Mouse (Mus musculus): ENCODE data around the gene Prss29. TPM values are rescaled to one million over a fixed set of nuclear protein-coding genes. Genes with fewer than 3 reads are reported as not detected.

The Prss29 gene
- polyA plus RNA-seq, 1 experiment from 2014 or later: not detected

GRCm38 (mm10) chr17:25320819-25321218, 2.4 kb downstream of the Prss29 start:
- Histone ChIP-seq H3K27me3 (ENCODE audit: control insufficient read depth, insufficient read depth, low read length) (no peaks in the 10 kb centered on the region), H3K4me1 (ENCODE audit: control insufficient read depth, insufficient read depth, low read length) (no peaks in the 10 kb centered on the region), H3K4me2 (ENCODE audit: low read depth, low read length) (no peak overlapping the region), H3K4me3 (ENCODE audit: low read depth, low read length) (no peak overlapping the region), H3K36me3 (replicated peaks; ENCODE audit: control insufficient read depth, insufficient read depth, low read depth, low read length) (no peaks in the 10 kb centered on the region), H3K9me3 (replicated peaks; ENCODE audit: control insufficient read depth, low read length) (no peaks in the 10 kb centered on the region), H3K27ac (replicated peaks; ENCODE audit: low read depth, low read length) (no peak overlapping the region), H3K9ac (replicated peaks; ENCODE audit: low read length) (no peak overlapping the region)
- DNase-seq (ENCODE audit: low spot score) (no peak), ATAC-seq (replicated peaks; ENCODE audit: insufficient number of reproducible peaks, low FRiP score, low TSS enrichment, low read depth) (no peak)
- 86% methylated on average over 8 of the region's 8 CpGs for WGBS

GRCm38 (mm10) chr17:25322930-25323329, 4.5 kb downstream of the Prss29 start:
- no peak for DNase-seq (ENCODE audit: low spot score)
- no peaks in the 10 kb centered on the region for H3K9me3 ChIP-seq (replicated peaks; ENCODE audit: control insufficient read depth, low read length)
- H3K4me3 ChIP-seq (ENCODE audit: low read depth, low read length): no peak overlapping the region
- H3K27me3 ChIP-seq (ENCODE audit: control insufficient read depth, insufficient read depth, low read length): no peaks in the 10 kb centered on the region
- H3K27ac ChIP-seq (replicated peaks; ENCODE audit: low read depth, low read length): no peak overlapping the region
- WGBS: 27% methylated on average over 2 of the region's 2 CpGs
- no peaks in the 10 kb centered on the region for H3K36me3 ChIP-seq (replicated peaks; ENCODE audit: control insufficient read depth, insufficient read depth, low read depth, low read length)
- no peaks in the 10 kb centered on the region for H3K4me1 ChIP-seq (ENCODE audit: control insufficient read depth, insufficient read depth, low read length)
- H3K4me2 ChIP-seq (ENCODE audit: low read depth, low read length): no peak overlapping the region
- ATAC-seq (replicated peaks; ENCODE audit: insufficient number of reproducible peaks, low FRiP score, low TSS enrichment, low read depth): no peak
- no peak overlapping the region for H3K9ac ChIP-seq (replicated peaks; ENCODE audit: low read length)

- Histone ChIP-seq H3K27me3 (ENCODE audit: control insufficient read depth, insufficient read depth, low read length) (no peaks in the 10 kb centered on the region), H3K4me1 (ENCODE audit: control insufficient read depth, insufficient read depth, low read length) (no peaks in the 10 kb centered on the region)
These were observed 13.9 kb downstream of the Prss29 start for GRCm38 (mm10) chr17:25332321-25332720.

GRCm38 (mm10) chr17:25333943-25334342, 15.5 kb downstream of the Prss29 start:
- DNase-seq (ENCODE audit: low spot score) (peak; percentile 89), ATAC-seq (replicated peaks; ENCODE audit: insufficient number of reproducible peaks, low FRiP score, low TSS enrichment, low read depth) (no peak)
- H3K9me3 ChIP-seq (replicated peaks; ENCODE audit: control insufficient read depth, low read length): no peaks in the 10 kb centered on the region
- H3K9ac ChIP-seq (replicated peaks; ENCODE audit: low read length): no peak overlapping the region
- H3K27ac ChIP-seq (replicated peaks; ENCODE audit: low read depth, low read length): no peak overlapping the region
- no peak overlapping the region for H3K4me2 ChIP-seq (ENCODE audit: low read depth, low read length)
- no peaks in the 10 kb centered on the region for H3K4me1 ChIP-seq (ENCODE audit: control insufficient read depth, insufficient read depth, low read length)
- no peaks in the 10 kb centered on the region for H3K27me3 ChIP-seq (ENCODE audit: control insufficient read depth, insufficient read depth, low read length)
- H3K4me3 ChIP-seq (ENCODE audit: low read depth, low read length): no peak overlapping the region
- WGBS: under 1% methylated on average over 8 of the region's 8 CpGs
- no peaks in the 10 kb centered on the region for H3K36me3 ChIP-seq (replicated peaks; ENCODE audit: control insufficient read depth, insufficient read depth, low read depth, low read length)

More at GRCm38 (mm10) chr17:25332321-25332720, 13.9 kb downstream of the Prss29 start:
- Histone ChIP-seq H3K27ac (replicated peaks; ENCODE audit: low read depth, low read length) (no peak overlapping the region), H3K4me2 (ENCODE audit: low read depth, low read length) (no peak overlapping the region), H3K9me3 (replicated peaks; ENCODE audit: control insufficient read depth, low read length) (no peaks in the 10 kb centered on the region), H3K9ac (replicated peaks; ENCODE audit: low read length) (no peak overlapping the region; the same call in 1 of the 2 replicates), H3K4me3 (ENCODE audit: low read depth, low read length) (no peak overlapping the region), H3K36me3 (replicated peaks; ENCODE audit: control insufficient read depth, insufficient read depth, low read depth, low read length) (no peaks in the 10 kb centered on the region)
- WGBS: 74% methylated on average over 9 of the region's 9 CpGs
- ATAC-seq (replicated peaks; ENCODE audit: insufficient number of reproducible peaks, low FRiP score, low TSS enrichment, low read depth): no peak
- DNase-seq (ENCODE audit: low spot score): no peak

- no peak for ATAC-seq (replicated peaks; ENCODE audit: insufficient number of reproducible peaks, low FRiP score, low TSS enrichment, low read depth)
- H3K27me3 ChIP-seq (ENCODE audit: control insufficient read depth, insufficient read depth, low read length): no peaks in the 10 kb centered on the region
- H3K4me3 ChIP-seq (ENCODE audit: low read depth, low read length): no peak overlapping the region
- no peak overlapping the region for H3K9ac ChIP-seq (replicated peaks; ENCODE audit: low read length)
- H3K4me2 ChIP-seq (ENCODE audit: low read depth, low read length): no peak overlapping the region
- no peaks in the 10 kb centered on the region for H3K4me1 ChIP-seq (ENCODE audit: control insufficient read depth, insufficient read depth, low read length)
- 80% methylated on average over 4 of the region's 4 CpGs for WGBS
- H3K36me3 ChIP-seq (replicated peaks; ENCODE audit: control insufficient read depth, insufficient read depth, low read depth, low read length): no peaks in the 10 kb centered on the region
- H3K27ac ChIP-seq (replicated peaks; ENCODE audit: low read depth, low read length): no peak overlapping the region
- no peaks in the 10 kb centered on the region for H3K9me3 ChIP-seq (replicated peaks; ENCODE audit: control insufficient read depth, low read length)
- no peak for DNase-seq (ENCODE audit: low spot score)
These were observed 19.8 kb downstream of the Prss29 start for GRCm38 (mm10) chr17:25338218-25338617.

GRCm38 (mm10) chr17:25340003-25340402, 21.5 kb downstream of the Prss29 start:
- H3K4me1 ChIP-seq (ENCODE audit: control insufficient read depth, insufficient read depth, low read length): no peaks in the 10 kb centered on the region
- no peak overlapping the region for H3K4me2 ChIP-seq (ENCODE audit: low read depth, low read length)
- ATAC-seq (replicated peaks; ENCODE audit: insufficient number of reproducible peaks, low FRiP score, low TSS enrichment, low read depth) (no peak), DNase-seq (ENCODE audit: low spot score) (no peak)
- H3K4me3 ChIP-seq (ENCODE audit: low read depth, low read length): no peak overlapping the region
- no peak overlapping the region for H3K9ac ChIP-seq (replicated peaks; ENCODE audit: low read length)
- no peaks in the 10 kb centered on the region for H3K9me3 ChIP-seq (replicated peaks; ENCODE audit: control insufficient read depth, low read length)
- no peaks in the 10 kb centered on the region for H3K36me3 ChIP-seq (replicated peaks; ENCODE audit: control insufficient read depth, insufficient read depth, low read depth, low read length)
- 88% methylated on average over 6 of the region's 6 CpGs for WGBS
- H3K27me3 ChIP-seq (ENCODE audit: control insufficient read depth, insufficient read depth, low read length): no peaks in the 10 kb centered on the region
- H3K27ac ChIP-seq (replicated peaks; ENCODE audit: low read depth, low read length): no peak overlapping the region

GRCm38 (mm10) chr17:25341490-25341889, 23.0 kb downstream of the Prss29 start:
- 56% methylated on average over 3 of the region's 3 CpGs for WGBS
- H3K27ac ChIP-seq (replicated peaks; ENCODE audit: low read depth, low read length): no peak overlapping the region
- no peak overlapping the region for H3K9ac ChIP-seq (replicated peaks; ENCODE audit: low read length)
- ATAC-seq (replicated peaks; ENCODE audit: insufficient number of reproducible peaks, low FRiP score, low TSS enrichment, low read depth) (no peak), DNase-seq (ENCODE audit: low spot score) (no peak)
- H3K9me3 ChIP-seq (replicated peaks; ENCODE audit: control insufficient read depth, low read length): no peaks in the 10 kb centered on the region
- H3K4me1 ChIP-seq (ENCODE audit: control insufficient read depth, insufficient read depth, low read length): no peaks in the 10 kb centered on the region
- H3K4me3 ChIP-seq (ENCODE audit: low read depth, low read length): no peak overlapping the region
- H3K27me3 ChIP-seq (ENCODE audit: control insufficient read depth, insufficient read depth, low read length): no peaks in the 10 kb centered on the region
- H3K4me2 ChIP-seq (ENCODE audit: low read depth, low read length): no peak overlapping the region
- no peaks in the 10 kb centered on the region for H3K36me3 ChIP-seq (replicated peaks; ENCODE audit: control insufficient read depth, insufficient read depth, low read depth, low read length)

- no peak within 1 kb of the TSS for H3K4me2 ChIP-seq (ENCODE audit: low read depth, low read length)
- DNase-seq (ENCODE audit: low spot score) (no peak), ATAC-seq (replicated peaks; ENCODE audit: insufficient number of reproducible peaks, low FRiP score, low TSS enrichment, low read depth) (no peak)
- 83% methylated on average over 4 of the region's 4 CpGs for WGBS
- H3K4me3 ChIP-seq (ENCODE audit: low read depth, low read length): no peak within 1 kb of the TSS
- no peaks in the 10 kb centered on the region for H3K9me3 ChIP-seq (replicated peaks; ENCODE audit: control insufficient read depth, low read length)
- H3K9ac ChIP-seq (replicated peaks; ENCODE audit: low read length): no peak within 1 kb of the TSS
- H3K27ac ChIP-seq (replicated peaks; ENCODE audit: low read depth, low read length): no peak within 1 kb of the TSS
- no peaks in the 10 kb centered on the region for H3K27me3 ChIP-seq (ENCODE audit: control insufficient read depth, insufficient read depth, low read length)
- H3K36me3 ChIP-seq (replicated peaks; ENCODE audit: control insufficient read depth, insufficient read depth, low read depth, low read length): no peaks in the 10 kb centered on the region
- H3K4me1 ChIP-seq (ENCODE audit: control insufficient read depth, insufficient read depth, low read length): no peaks in the 10 kb centered on the region
These were observed 27.0 kb downstream of the Prss29 start, which contains the start of gene Tpsab1 for GRCm38 (mm10) chr17:25345462-25345861. Gene Tpsab1 (minus strand): TSS chr17:25345562.
